Mouse (Mus musculus) CD4-positive naive resting alpha-beta T cell, adult 76 days (primary cell): ENCODE measurements around the gene Zfp986. TPM values are rescaled to one million over a fixed set of nuclear protein-coding genes. Genes with fewer than 3 reads are reported as not detected.

Source experiments
- total RNA-seq: library from RNA; stranded (reverse); gene quantifications from one replicate; pipeline ENCODE4 v1.2.4, GENCODE M21; 2023

The Zfp986 gene
- not detected for total RNA-seq

DNA sequence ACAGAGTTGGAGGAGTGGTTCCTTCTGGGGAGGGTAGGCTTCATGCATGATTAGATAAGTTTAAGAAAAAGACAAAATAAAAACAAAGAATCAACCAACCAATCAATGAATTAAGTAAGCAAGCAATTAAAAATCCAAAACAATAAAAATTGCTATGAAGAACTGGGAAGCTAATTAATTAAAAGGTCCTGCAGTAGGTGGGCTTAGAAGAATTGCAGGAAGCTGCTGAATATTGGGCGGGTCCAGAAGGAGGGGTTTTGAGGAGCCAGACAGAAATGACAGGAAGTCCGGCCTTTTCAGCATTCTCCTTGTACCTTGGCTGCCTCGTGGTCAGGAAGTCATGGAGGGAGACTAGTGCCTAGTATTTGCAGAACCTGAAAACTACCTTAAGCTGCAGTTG lies at the start of gene Zfp986:
Gene Zfp986 (plus strand): TSS at position 301 of the 400 bp plus-strand sequence.

Other genes with a start within 250 kb of the Zfp986 start
- gene Zfp980, start 198.1 kb upstream of the Zfp986 start, total RNA-seq, result 0.56 TPM
- gene Zfp987, start 228.5 kb downstream of the Zfp986 start, total RNA-seq, result 0.79 TPM